Mouse (Mus musculus): ENCODE results near the gene Phldb1. TPM values are rescaled to one million over a fixed set of nuclear protein-coding genes. Genes with fewer than 3 reads are reported as not detected.

Phldb1 gene
- polyA plus RNA-seq, 1 experiment from 2014 or later: 53.6 TPM

- H3K4me2 ChIP-seq (ENCODE audit: low read length): no peak overlapping the region
- H3K27ac ChIP-seq (ENCODE audit: low read length): no peak overlapping the region
- ATAC-seq: no peak
- no peak overlapping the region for H3K9ac ChIP-seq (replicated peaks; ENCODE audit: low read depth, low read length)
- H3K4me3 ChIP-seq (replicated peaks; ENCODE audit: low read length): no peak overlapping the region
- WGBS: 90% methylated on average over 3 of the region's 3 CpGs
- no peaks in the 10 kb centered on the region for H3K4me1 ChIP-seq (replicated peaks; ENCODE audit: control insufficient read depth, insufficient read depth, low read length)
- no peaks in the 10 kb centered on the region for H3K27me3 ChIP-seq (replicated peaks; ENCODE audit: control insufficient read depth, insufficient read depth, low read length)
- no peaks in the 10 kb centered on the region for H3K9me3 ChIP-seq (ENCODE audit: control insufficient read depth, low read length)
- peaks cover 36% of the 10 kb centered on the region for H3K36me3 ChIP-seq (ENCODE audit: control insufficient read depth, insufficient read depth)
These were observed 12.3 kb upstream of the Phldb1 start for GRCm38 (mm10) chr9:44747341-44747740.

DNA sequence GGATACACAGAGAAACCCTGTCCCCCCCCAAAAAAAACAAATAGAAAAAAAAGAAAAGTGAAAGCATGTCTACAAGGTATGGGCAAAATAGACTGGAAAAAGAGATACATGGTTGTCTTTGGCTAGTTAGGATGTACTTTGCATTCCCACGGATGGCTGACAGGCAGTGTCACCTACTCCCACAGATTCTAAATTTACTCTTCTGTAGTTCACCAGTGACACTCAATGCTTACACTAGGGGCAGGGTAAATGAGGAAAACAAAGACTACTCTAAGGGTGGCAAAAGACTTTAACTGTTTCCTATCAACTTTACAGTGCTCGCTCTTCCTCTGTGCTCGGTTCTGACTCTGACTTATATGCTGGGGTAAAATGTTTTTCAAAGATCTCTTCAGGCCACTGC, 11.7 kb upstream of the Phldb1 start:
- H3K9ac ChIP-seq (replicated peaks; ENCODE audit: low read depth, low read length): no peak overlapping the region
- 93% methylated on average over 3 of the region's 3 CpGs for WGBS
- H3K4me1 ChIP-seq (replicated peaks; ENCODE audit: control insufficient read depth, insufficient read depth, low read length): no peaks in the 10 kb centered on the region
- no peaks in the 10 kb centered on the region for H3K9me3 ChIP-seq (ENCODE audit: control insufficient read depth, low read length)
- ATAC-seq: no peak
- no peak overlapping the region for H3K27ac ChIP-seq (ENCODE audit: low read length)
- H3K4me2 ChIP-seq (ENCODE audit: low read length): no peak overlapping the region
- H3K27me3 ChIP-seq (replicated peaks; ENCODE audit: control insufficient read depth, insufficient read depth, low read length): no peaks in the 10 kb centered on the region
- H3K4me3 ChIP-seq (replicated peaks; ENCODE audit: low read length): no peak overlapping the region
- peaks cover 32% of the 10 kb centered on the region for H3K36me3 ChIP-seq (ENCODE audit: control insufficient read depth, insufficient read depth)

DNA sequence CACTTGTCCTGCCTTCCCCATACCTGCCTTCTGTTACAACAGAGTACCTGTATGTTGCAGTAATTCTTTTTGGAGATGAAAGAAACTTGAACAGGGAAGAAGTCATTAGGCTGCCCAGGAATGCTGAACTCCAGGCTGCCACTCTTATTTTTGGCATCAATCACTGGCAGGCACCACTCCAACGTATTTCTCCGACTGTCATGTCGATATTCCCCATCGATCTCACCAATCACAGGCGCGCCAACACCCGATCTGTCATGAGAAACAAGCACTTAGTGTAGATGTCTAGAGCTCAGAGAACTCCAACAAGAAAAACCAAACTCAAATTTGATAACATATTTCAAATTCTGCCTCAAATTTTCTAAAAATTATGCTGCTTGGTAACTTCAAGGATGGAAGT, 10.4 kb upstream of the Phldb1 start:
- peaks cover 31% of the 10 kb centered on the region for H3K36me3 ChIP-seq (ENCODE audit: control insufficient read depth, insufficient read depth)
- H3K4me3 ChIP-seq (replicated peaks; ENCODE audit: low read length): no peak overlapping the region
- no peak overlapping the region for H3K4me2 ChIP-seq (ENCODE audit: low read length)
- H3K4me1 ChIP-seq (replicated peaks; ENCODE audit: control insufficient read depth, insufficient read depth, low read length): no peaks in the 10 kb centered on the region
- no peak for ATAC-seq
- H3K27ac ChIP-seq (ENCODE audit: low read length): no peak overlapping the region
- H3K9ac ChIP-seq (replicated peaks; ENCODE audit: low read depth, low read length): no peak overlapping the region
- no peaks in the 10 kb centered on the region for H3K9me3 ChIP-seq (ENCODE audit: control insufficient read depth, low read length)
- H3K27me3 ChIP-seq (replicated peaks; ENCODE audit: control insufficient read depth, insufficient read depth, low read length): no peaks in the 10 kb centered on the region
- WGBS: 79% methylated on average over 7 of the region's 7 CpGs

- ATAC-seq: no peak
- H3K36me3 ChIP-seq (ENCODE audit: control insufficient read depth, insufficient read depth): peaks cover 20% of the 10 kb centered on the region
- WGBS: 88% methylated on average over 1 of the region's 1 CpGs
- no peak overlapping the region for H3K4me2 ChIP-seq (ENCODE audit: low read length)
- no peak overlapping the region for H3K27ac ChIP-seq (ENCODE audit: low read length)
- H3K27me3 ChIP-seq (replicated peaks; ENCODE audit: control insufficient read depth, insufficient read depth, low read length): no peaks in the 10 kb centered on the region
- H3K9ac ChIP-seq (replicated peaks; ENCODE audit: low read depth, low read length): no peak overlapping the region
- no peaks in the 10 kb centered on the region for H3K4me1 ChIP-seq (replicated peaks; ENCODE audit: control insufficient read depth, insufficient read depth, low read length)
- H3K9me3 ChIP-seq (ENCODE audit: control insufficient read depth, low read length): no peaks in the 10 kb centered on the region
- no peak overlapping the region for H3K4me3 ChIP-seq (replicated peaks; ENCODE audit: low read length)
These were observed 5.7 kb upstream of the Phldb1 start for GRCm38 (mm10) chr9:44740663-44741192.

DNA sequence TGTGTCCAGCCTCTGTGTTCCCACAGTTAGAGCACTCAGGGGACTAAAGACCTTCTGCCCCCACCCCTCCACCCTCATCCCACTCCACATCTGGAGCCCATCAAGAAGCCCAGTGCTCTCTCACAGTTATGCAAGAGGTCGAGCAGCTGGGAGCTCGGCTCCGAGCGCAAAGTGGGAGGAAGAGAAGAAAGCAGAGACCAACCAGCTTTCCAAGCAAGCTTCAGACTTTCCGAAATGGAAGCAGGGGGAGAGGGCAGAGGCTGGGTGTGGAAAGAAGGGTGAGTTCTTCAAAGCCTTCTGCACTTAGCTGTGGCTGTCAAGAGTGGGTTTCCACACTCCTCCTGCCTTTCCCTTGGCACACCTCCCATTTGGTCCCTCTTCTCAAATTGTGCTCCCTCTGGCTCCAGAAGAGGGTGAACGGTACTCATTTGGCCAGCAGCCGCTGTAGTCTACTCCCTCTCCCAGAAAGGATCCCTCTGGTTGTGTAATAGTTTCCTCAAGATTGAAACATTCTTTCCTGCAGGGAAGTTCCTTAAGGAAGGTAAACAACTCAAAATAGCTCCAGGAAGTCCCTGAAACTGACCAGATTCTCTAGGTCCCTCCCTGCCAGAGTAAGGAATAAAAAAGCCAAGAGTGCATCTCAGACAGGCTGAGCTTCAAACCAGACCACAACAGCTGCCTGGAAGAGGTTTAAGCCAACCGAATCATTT, 2.4 kb upstream of the Phldb1 start:
- H3K9me3 ChIP-seq (ENCODE audit: control insufficient read depth, low read length): no peaks in the 10 kb centered on the region
- peaks cover 6% of the 10 kb centered on the region; the same call in 1 of the 2 replicates for H3K36me3 ChIP-seq (ENCODE audit: control insufficient read depth, insufficient read depth)
- 71% methylated on average over 8 of the region's 8 CpGs for WGBS
- no peaks in the 10 kb centered on the region for H3K27me3 ChIP-seq (replicated peaks; ENCODE audit: control insufficient read depth, insufficient read depth, low read length)
- no peak overlapping the region for H3K4me3 ChIP-seq (replicated peaks; ENCODE audit: low read length)
- no peak overlapping the region for H3K27ac ChIP-seq (ENCODE audit: low read length)
- no peak overlapping the region for H3K4me2 ChIP-seq (ENCODE audit: low read length)
- peaks cover 21% of the 10 kb centered on the region for H3K4me1 ChIP-seq (replicated peaks; ENCODE audit: control insufficient read depth, insufficient read depth, low read length)
- ATAC-seq: no peak
- no peak overlapping the region for H3K9ac ChIP-seq (replicated peaks; ENCODE audit: low read depth, low read length)

DNA sequence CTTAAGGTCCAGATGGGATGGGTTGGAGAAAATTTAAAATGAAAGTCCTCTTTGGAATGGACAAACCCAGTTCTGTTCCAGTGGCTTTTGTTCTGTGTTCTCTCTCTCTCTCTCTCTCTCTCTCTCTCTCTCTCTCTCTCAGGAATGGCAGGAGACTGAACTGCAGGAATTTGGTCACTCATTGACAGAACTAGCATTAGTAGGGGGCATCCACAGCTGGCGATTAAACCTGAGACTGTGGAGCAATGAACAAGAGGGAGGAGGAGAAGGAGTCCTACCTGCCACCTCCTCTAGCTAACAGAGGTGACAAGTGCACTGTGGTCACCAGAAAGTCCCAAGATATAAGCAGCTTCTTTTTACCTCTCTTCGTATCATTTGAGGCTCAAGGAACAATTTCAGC, 1.3 kb upstream of the Phldb1 start:
- Histone ChIP-seq H3K36me3 (ENCODE audit: control insufficient read depth, insufficient read depth) (peaks cover 3% of the 10 kb centered on the region; the same call in 1 of the 2 replicates), H3K4me1 (replicated peaks; ENCODE audit: control insufficient read depth, insufficient read depth, low read length) (peaks cover 21% of the 10 kb centered on the region), H3K4me3 (replicated peaks; ENCODE audit: low read length) (no peak overlapping the region), H3K9me3 (ENCODE audit: control insufficient read depth, low read length) (no peaks in the 10 kb centered on the region), H3K27me3 (replicated peaks; ENCODE audit: control insufficient read depth, insufficient read depth, low read length) (no peaks in the 10 kb centered on the region), H3K27ac (ENCODE audit: low read length) (no peak overlapping the region), H3K9ac (replicated peaks; ENCODE audit: low read depth, low read length) (no peak overlapping the region), H3K4me2 (ENCODE audit: low read length) (no peak overlapping the region)
- no peak for ATAC-seq
- 75% methylated on average over 2 of the region's 2 CpGs for WGBS

DNA sequence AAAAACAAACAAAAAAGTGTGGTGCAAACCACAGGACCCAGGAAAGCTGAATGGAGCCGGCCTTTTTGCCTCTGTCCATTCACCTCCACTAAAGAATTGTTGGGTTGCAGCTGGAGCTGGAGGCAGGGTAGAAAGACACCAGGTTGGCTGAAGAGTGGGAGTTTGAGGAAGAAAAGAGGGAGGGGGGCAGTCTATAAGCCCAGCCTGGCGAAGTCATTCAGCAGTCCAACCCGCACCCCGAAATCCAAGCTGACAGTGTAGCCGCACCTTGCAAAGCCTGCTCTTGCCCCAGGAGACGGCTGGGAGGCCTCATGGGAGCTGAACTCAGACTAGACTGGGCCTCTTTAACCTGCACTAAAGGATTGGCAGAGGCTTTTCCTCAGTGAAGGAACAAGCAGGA, 888 bp upstream of the Phldb1 start:
- Histone ChIP-seq H3K4me3 (replicated peaks; ENCODE audit: low read length) (no peak overlapping the region), H3K4me1 (replicated peaks; ENCODE audit: control insufficient read depth, insufficient read depth, low read length) (peaks cover 21% of the 10 kb centered on the region), H3K4me2 (ENCODE audit: low read length) (no peak overlapping the region), H3K27ac (ENCODE audit: low read length) (no peak overlapping the region), H3K9ac (replicated peaks; ENCODE audit: low read depth, low read length) (no peak overlapping the region), H3K9me3 (ENCODE audit: control insufficient read depth, low read length) (no peaks in the 10 kb centered on the region), H3K27me3 (replicated peaks; ENCODE audit: control insufficient read depth, insufficient read depth, low read length) (no peaks in the 10 kb centered on the region), H3K36me3 (ENCODE audit: control insufficient read depth, insufficient read depth) (no peaks in the 10 kb centered on the region)
- ATAC-seq: no peak
- WGBS: 81% methylated on average over 6 of the region's 6 CpGs

DNA sequence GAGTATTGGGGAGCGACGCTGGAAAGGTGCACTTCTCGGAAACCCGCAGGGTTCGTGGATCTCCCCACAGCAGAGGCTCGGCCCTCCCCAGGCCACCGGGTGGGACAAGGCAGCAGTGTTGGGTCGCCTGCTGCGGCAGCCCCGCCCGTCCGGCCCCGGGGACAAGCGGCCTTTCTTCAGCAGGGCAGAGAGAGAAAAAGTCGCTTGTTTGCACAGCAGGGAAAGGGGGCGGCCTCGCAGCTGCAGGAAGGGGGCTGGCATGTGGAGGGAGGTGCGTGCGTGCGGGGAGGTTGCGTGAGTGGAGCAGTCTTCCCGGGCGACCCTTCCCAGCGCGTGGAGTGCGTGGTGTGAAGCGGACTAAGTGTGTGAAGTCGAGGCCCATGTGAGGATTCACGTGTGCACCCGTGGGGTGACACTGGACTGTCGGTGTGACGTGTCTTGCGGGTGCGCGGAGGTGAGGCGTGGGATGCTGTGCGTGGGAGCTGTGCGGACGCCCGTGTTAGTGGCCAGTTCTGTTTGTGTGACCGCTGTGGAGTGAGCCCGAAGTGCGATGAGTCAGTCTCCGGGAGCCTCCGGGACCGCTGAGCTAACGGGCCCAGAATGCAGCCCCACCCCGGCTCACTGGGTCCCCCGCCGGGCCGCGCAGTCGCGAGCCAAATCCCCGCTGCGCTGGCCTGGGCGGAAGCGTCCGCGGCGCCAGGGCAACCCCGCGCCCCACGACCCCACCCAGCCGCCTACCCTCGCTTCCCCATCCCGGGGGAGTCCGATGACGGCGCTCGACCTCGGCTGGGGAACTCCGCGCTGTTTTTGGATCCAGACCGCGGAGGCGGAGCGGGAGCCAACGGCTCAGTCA, 1.1 kb downstream of the Phldb1 start:
- H3K9me3 ChIP-seq (ENCODE audit: control insufficient read depth, low read length): no peaks in the 10 kb centered on the region
- H3K4me2 ChIP-seq (ENCODE audit: low read length): peak overlapping the region; percentile 95
- H3K9ac ChIP-seq (replicated peaks; ENCODE audit: low read depth, low read length): peak overlapping the region; percentile 69
- H3K27me3 ChIP-seq (replicated peaks; ENCODE audit: control insufficient read depth, insufficient read depth, low read length): no peaks in the 10 kb centered on the region
- H3K27ac ChIP-seq (ENCODE audit: low read length): no peak overlapping the region
- H3K36me3 ChIP-seq (ENCODE audit: control insufficient read depth, insufficient read depth): no peaks in the 10 kb centered on the region
- peak; percentile 52; the same call in 1 of the 2 replicates for ATAC-seq
- peaks cover 21% of the 10 kb centered on the region for H3K4me1 ChIP-seq (replicated peaks; ENCODE audit: control insufficient read depth, insufficient read depth, low read length)
- WGBS: under 1% methylated on average over 79 of the region's 79 CpGs
- H3K4me3 ChIP-seq (replicated peaks; ENCODE audit: low read length): peak overlapping the region; percentile 65

DNA sequence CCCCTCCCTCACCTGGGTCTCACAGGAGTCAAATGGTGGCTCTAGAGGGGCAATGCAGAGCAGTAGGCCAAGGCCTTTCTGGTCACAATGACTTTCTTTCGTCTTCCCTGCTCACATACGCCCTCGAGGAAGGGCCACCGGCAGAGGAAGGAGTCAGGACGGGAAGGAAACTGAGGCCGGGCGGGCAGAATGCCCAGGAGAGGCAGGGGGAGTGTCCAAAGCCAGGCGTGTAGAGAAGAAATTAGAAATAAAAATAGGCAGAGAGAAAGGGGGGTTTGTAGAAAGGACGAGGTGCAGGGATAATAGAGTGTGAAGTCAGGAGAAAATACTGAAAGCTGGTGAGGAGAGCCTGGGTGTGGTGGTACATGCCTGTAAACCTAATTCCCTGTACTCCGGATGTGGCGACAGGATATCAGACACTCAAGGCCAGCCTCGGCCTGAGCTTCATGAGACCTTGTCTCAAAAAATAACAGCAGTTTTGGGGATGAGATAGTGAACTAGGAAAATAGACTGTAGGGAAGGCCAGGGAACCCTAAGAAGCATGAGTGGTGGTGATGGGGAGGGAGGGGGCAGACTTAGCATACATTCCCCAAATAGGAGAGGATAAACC, 2.0 kb downstream of the Phldb1 start:
- no peak overlapping the region; the same call in 1 of the 2 replicates for H3K4me3 ChIP-seq (replicated peaks; ENCODE audit: low read length)
- no peak overlapping the region for H3K9ac ChIP-seq (replicated peaks; ENCODE audit: low read depth, low read length)
- H3K27me3 ChIP-seq (replicated peaks; ENCODE audit: control insufficient read depth, insufficient read depth, low read length): no peaks in the 10 kb centered on the region
- ATAC-seq: no peak
- peaks cover 21% of the 10 kb centered on the region for H3K4me1 ChIP-seq (replicated peaks; ENCODE audit: control insufficient read depth, insufficient read depth, low read length)
- H3K4me2 ChIP-seq (ENCODE audit: low read length): peak overlapping the region; percentile 95; the same call in 1 of the 2 replicates
- 57% methylated on average over 12 of the region's 12 CpGs for WGBS
- no peaks in the 10 kb centered on the region for H3K36me3 ChIP-seq (ENCODE audit: control insufficient read depth, insufficient read depth)
- H3K9me3 ChIP-seq (ENCODE audit: control insufficient read depth, low read length): no peaks in the 10 kb centered on the region
- no peak overlapping the region for H3K27ac ChIP-seq (ENCODE audit: low read length)
